Mouse (Mus musculus): ENCODE data around the gene Cldn18.

Gene Cldn18

DNA sequence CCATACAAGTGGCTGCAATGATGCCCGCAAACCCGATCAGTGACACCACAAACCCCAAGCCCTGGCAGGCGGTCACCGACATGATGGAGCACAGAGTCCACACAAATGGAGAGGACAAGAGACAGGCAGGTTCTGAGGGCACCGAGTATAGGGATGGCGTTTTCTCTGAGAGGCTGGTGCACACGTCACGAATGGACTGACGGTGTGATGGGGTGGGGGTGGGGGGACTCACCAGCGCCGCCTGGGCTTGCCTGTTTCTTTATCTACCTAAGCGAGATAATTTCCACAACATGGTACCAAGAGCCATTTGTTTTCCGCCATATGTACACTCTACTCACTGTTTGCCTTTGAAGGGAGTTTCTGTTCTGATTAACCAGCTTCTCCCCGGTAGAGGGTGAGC, at the start of gene Cldn18:
Gene Cldn18, minus strand, starts transcription at position 134 of the 400 bp plus-strand sequence.
- DNase-seq: no peak

DNA sequence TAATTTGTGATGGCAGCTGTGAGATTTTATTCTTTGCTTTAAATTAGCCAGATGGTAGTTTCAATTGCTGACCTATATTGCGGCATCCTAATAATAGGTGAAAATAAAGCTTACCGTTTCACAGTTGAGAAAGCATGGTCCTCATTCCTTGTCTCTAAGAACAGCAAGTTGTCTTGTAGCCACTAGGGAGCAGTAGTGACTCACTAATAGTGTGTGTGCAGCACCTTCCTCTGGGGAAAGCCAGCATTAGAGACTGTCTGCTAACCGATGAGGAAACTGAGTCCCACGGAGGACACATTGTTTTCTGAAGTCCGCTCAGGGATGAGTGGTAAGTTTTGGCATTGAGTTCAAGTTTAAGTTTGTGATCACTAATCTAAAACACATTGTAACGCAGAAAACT, 46.5 kb upstream of the Cldn18 start:
- DNase-seq: no peak

DNA sequence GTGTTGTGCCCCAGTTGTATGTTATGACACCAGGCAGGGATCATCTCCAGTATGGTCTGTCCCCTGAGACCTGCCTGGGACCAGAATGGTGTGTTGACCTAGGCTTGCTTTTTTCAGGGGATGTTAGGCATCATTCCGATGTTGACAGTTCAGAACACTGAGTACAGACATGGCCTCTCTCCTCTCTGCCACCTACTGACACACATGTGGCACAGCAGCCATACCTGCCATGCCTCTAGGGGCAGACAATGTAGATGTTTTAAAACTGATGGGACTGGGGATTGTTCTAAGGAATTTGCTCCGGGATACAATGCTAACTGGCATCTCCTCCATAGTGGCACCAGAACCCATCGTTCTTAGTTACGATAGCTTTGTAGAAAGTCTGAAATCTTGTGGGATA, 33.2 kb upstream of the Cldn18 start:
- no peak for DNase-seq

DNA sequence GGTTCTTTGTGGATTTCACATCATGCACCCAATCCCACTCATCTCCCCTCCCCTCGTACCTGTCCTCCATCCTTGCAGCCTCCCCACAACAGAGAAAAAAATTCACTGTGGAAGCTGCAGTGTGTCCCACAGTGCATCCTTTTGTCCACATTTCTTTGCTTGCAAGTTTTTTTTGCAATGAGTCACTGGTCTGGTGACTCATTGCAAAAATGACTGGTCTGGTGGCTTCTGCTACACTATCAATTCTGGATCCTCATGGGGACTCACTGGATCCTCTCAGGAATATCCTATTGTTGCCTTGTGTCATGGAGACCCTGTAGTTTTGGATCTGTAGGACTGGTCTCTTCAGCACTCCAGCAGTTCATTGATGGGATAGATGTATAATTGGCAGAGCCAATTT, 31.2 kb upstream of the Cldn18 start:
- no peak for DNase-seq

DNA sequence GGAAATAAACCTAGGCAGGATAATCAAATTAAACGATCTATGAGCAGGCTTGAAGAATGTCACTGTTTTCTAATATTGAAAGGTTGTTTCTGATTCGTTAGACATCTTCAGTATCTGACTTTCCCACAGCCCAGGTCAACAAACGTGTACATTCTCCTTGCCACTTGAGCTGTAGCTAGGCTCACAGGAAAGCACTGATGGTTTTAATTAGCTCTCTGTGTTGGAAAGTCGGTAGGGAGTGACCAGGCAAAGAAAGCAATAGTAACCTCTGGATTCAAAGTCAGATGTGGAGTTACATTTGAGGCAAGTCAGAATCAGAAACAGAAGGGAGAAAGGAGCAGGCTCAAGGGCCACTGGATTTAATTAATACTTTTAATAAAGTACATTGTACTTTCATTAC, 30.7 kb upstream of the Cldn18 start:
- no peak for DNase-seq

DNA sequence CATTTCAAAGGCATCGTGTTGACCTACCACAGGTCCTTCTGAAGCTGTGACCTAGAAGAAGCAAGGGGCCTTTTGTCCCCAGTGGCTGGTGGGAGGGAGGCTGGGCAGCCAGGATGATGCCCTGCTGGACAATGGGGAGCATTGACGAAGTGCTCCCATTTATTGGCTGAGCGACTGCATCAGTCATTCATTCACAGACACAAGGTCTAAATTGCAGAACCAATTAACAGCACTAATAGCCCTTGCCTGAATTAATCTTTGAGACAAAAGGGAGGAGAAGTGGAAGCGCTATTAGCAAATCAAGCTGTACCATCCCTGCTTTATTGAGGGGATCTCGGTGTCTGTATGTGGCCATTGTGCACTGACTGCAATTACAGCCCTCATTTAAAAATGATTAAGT, 27.5 kb upstream of the Cldn18 start:
- DNase-seq: no peak

DNA sequence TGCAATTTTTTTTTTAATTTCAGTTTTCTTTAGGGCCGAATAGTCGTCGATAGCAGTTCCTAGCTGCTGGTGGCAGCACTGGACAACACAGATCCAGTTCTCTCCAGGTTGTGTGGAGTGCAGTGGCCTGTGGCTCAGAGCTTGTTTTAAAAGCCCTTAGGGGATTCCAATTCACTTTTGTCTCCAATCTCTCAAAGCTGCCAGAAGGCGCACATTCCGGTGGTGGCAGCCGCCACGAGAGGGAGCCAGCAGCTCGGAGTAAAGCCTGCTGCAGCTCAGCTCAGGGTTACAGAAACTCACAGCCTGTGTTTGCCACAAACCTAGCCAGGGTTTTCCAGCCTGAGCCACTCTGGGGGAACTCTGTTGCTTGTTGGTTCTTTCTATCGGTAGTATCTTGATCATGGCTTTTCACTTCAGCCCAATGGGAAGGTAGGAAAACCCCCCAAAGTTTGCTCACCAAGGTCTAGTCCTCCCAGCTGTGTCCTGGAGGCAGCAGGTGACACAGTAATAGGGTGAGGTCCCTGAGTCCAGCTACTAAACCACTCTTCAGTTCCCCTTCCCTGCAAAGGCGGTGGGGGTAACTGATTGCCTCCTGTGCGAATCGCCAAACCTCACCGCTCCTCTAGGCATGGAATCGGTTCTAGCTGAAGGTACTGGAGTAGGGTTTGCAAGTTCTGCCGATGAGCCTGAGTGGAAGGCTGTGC, 13.0 kb upstream of the Cldn18 start:
- no peak for DNase-seq

DNA sequence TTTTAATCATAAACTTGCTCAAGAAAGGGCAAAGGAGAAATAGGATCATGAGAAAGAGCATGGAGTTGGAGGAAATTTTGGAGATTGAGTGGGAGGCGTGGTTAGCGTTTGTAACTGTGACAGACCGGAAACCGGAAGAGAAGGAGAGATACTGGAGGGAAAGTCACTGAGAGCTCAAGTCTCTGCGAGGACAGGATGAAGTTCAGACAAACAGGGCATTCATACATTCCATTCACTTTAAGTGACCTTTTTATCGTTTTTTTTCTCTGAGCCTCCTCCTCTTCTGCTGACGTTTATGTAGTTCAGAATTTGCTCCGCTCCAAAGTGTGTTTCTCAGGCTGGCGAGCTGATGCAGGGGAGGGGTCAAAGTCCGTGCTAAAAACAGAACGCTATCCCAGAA, 10.8 kb upstream of the Cldn18 start:
- no peak for DNase-seq

DNA sequence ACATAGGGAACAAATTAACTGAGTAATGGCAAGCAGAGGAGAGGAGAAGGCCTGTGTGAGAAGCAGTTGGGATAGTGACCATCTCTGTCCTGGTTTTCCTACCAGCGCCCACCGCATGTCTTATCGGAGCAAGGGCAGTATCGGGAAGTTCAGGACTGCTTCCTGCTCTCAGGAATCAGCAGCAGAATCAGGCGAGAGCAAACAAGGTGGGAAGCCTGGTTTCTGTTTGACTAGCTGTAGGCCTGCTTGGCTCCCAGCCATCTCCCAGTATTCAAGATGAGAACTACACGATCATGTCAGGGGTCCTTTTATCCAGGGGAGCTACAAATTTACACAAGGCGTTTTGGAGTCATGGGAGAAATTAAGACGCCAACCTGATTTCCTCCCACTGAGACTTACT, 8.2 kb upstream of the Cldn18 start:
- no peak for DNase-seq

DNA sequence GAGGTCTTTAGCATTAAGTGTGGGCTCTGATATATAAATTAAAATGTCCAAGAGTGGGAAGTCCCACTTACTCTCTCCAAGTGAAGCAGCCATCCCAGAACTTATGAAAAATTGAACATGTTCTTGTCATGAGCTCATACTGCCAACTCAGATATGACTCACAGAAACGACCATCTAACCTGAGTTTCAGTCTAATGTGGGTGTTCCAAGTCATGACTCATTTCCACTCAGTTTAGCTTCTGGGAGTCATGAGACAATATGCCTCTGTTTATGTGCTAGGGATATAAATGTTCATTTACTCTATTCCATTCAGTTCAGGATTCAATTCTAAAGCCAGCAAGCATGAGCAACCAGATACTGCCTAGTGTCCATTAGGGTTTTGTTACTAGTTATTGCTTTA, 2.9 kb upstream of the Cldn18 start:
- no peak for DNase-seq

DNA sequence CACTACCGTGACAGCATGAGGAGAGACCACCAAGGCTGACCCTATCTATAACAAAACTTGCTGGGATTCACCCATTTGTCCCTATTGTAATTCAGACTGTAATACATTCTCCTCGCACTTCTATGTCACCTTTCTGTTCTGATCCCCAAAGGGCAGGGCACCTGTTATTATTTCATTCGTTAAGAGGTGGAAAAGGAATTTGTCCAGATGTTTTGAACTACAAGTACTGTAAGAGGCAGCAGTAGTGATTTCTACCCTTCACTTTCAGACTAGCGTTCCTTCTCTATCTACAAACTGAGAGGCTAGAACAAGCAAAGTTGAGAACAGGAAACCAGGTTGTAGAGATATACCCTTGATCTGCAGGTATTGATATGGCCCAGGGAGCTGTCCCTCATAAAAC, 6.8 kb downstream of the Cldn18 start:
- DNase-seq: no peak

DNA sequence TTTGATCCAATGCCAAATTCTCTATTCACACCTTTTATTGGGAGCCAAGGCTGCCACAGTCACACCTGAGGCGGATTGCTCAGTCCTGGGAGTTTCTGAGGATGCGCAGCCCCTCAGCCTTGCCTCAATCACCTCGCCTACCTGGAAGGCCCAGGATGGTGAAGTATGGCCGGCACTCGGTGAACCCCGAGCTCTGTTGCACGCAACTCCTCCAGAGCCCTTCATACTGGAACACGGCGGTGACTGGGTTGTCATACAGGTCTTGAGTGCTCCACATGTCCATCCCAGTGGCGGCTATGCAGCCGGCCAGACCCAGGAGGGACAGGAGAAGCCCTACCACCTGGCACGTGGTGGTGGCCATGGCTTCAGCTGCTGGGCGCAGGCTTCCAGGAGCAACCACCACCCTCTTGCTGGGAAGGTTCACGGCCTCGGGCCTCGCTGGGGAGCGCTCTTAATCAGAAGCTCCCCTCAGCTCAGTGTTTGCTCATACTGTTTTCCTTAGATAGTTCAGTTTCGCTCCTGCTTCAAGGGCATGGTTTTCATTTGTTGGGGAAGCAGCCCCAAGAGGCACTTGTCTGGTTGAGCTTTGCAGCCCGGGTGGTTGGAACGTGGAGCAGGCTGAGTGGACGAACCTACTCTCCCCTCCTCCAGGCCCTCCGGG, 7.3 kb downstream of the Cldn18 start:
- no peak for DNase-seq

DNA sequence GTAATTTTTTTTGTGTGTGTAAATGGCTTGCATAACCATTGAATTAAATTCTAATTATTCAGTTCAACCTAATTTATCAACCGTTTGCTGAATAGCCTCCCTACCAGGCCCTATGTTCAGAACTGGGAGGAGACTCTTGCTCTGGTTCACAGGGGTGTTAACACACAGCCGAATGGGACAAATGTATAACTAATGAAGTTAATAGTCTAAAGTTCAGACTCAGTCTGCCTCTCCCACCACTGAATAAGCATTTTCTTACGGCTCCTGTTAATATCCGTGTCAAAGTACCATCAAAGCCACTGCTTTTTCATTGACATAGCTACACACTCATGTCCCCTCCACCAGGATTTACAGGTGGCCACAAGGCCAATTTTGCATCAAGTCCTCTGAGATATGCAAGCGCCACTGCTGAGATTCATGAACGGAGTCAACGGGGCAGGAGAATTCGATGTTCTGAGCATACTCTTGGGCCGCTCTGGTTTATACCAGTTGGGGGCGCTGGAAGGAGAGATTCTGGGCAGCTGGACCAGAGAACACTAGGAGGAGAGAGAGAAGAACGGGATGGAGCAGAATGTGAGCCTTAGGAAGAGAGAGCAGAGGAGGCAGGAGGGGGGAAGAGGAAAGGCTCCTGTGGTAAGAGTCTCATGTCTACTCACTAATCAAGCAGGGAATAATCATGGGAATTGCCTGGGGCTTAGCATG, 9.5 kb downstream of the Cldn18 start:
- no peak for DNase-seq

DNA sequence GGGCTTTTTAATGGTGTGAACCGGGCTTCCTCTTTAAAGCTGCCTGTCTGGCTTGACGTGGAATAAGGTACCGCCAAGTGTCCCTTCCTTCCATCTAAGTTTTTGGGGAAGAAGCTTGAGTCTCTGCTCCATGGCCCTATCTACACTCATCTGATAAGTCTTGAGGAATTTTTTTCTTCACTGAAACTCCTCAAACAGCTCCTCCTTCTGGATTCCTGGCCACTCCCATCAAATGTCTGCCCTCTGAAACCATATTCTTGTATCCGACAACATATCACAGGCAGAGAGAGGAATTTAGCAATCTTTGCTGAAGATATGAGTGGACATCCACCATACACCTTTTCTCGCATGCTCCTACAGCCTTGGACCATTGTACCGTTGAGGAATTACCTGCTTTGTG, 10.8 kb downstream of the Cldn18 start:
- no peak for DNase-seq

DNA sequence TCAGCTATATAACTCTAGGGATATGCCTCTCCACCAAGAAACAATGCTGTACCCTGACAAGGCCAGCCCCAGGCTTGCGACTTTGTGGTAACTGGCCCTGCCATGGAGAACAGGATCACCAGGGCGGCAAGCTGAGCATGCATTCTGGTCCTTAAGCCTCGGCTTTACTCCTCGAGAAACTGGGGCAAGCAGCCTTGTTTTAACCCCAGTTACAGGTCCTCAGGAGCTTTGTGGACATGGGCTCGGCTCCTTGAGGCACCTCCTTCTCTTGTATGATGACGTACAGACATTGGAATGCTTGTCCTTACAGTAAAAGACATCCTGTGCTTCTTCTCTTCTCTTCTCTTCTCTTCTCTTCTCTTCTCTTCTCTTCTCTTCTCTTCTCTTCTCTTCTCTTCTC, 13.4 kb downstream of the Cldn18 start:
- DNase-seq: no peak

DNA sequence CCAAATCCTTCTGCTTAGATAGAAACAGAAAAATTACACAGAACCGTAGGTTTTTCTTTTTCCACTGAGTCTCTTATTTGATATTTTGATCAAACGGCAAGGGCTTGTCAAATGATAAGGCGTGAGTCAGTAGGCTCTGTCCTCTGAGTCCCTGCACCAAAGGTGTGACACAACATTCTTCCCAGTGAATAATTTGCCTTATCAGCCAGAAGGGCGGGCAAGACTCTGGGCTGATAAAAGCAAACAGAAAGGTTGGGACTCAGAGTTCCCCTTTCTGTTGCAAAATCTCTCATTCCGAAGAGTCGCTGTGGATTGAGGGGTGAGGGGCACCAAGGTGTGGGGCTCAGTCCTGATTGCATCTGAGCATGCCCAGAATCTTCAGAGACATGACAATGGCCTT, 14.9 kb downstream of the Cldn18 start:
- no peak for DNase-seq

DNA sequence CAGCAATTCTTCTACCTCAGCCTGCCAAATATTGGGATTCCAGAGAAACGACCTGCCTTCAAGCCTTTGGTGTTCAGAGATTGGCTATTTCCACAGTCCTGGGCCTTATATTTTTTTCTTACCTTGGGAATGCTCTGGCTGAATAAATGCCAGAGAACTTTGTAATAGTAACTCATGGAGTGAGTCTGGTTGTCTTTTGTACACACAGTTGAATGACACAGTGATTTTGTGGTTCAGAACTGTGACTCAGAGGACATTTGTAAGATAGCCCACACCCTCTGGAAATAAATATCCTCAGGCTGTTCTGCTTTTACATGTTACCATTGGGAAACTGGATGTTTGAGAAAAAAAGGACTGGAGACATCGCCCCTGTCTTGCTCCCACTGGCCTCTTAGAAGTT, 15.9 kb downstream of the Cldn18 start:
- DNase-seq: no peak

DNA sequence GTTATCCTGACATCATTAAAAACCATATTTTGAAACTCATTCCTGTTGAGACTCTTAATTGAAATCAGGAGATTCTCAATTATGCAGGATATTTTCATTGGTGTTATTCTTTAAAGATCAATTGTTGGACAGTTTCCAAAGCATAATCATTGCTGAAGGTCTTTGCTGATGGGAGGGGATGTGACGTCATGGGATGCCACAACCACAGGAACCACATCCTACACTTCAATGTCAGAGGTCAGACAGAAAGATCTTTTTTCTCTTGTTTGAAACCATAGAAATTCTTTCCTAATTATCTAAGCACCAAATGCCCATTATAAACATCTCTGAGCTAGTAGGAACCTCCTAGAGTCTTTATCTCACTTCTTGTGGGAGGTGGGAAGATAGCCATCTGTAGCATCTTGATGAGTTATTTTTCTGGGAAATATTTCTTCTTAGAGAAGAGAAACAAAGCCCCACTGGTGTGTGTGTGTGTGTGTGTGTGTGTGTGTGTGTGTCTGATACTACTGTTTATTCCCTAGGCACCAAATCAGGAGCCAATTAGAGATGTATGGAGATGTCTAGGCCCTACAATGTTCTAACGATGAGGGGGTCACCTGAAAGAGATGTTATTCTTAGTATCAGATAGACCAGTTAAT, 17.2 kb downstream of the Cldn18 start:
- no peak for DNase-seq

DNA sequence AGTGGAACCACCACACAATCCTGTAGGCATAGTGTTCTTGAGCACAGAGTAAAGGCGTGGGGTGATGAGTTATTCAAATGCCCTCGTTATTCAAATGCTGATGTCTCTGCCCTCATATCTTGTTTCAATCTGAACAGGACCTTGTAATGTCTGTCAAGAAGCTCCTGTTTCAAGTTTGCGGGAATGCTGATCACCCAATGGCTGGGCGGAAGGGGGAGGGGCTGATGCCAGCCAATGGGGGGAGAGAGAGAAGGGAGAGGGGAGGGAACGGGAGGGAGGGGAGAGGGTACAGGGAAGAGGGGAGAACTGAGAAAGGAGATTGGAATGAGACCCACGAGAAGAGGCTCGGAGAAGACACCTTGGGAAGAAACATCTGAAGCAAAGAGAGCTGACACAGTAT, 22.1 kb downstream of the Cldn18 start:
- no peak for DNase-seq

DNA sequence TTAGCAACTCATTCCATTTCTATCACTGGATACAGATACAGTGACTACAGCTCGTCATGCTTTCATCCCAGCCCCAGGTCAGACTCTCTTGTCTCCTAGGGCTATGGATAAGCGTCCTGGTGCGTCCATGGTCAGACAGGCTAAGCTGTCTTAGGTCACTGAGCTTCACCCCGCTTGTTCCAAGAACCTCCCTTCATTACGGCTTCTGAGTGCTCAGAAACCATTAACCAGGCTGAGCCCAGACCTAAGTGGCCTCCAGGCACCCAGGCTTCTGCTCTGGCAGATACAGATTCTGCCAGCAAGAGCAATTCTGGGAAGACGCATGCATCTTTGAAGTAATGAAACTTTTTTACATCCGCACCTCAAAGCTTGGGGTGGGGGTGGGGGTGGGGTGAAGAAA, 26.7 kb downstream of the Cldn18 start:
- no peak for DNase-seq

DNA sequence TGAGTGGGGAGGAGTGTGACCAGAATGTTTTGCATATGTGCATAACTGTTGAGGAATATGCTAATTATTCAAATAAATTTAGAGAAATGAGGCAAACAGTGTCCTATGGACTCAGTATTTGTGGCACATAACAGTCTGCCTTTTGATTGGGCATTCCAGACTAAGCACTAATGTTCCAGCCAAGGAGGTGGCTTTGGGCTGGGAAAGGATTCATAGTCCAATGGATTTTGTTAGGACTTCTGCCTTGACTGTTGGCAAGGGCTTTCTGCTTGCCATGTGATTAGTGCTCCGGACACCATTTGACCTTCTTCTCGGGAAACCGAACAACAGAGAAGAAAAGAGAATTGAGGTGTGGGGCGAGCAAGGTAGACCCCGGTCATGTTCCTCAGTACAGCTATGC, 27.3 kb downstream of the Cldn18 start:
- DNase-seq: no peak

DNA sequence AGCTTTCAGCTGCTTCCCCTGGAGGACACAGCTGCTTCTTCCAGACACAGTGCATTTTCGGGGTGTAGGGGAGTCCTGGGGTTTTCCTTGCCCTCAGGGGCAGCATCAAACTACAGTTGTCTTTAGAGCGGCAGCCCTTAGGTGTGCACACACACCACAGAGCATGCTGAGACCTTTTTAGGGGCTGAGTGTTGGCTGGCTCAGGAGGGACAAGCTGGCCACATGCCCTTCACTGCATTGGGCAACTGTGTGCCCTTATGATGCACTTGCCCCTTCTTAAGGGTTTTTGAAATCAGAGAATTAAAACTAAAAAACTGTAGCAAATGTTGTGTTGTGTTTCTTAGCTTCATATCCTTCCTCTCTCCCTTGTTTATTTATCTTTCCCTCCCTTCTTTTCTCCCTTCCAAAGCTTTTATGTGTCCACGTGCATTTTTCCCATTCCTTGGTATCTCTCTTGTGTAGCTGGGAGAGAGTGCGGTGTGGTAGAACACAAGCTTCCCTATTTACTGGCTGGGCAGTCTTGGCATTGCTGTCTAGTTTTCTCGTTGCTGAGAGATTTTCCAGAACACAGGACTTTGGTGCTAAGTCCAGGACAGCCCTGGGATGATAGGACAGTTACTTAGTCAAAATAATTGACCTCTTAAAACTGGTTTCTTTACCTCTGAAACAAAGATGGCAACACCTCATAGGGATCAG, 31.4 kb downstream of the Cldn18 start:
- no peak for DNase-seq

DNA sequence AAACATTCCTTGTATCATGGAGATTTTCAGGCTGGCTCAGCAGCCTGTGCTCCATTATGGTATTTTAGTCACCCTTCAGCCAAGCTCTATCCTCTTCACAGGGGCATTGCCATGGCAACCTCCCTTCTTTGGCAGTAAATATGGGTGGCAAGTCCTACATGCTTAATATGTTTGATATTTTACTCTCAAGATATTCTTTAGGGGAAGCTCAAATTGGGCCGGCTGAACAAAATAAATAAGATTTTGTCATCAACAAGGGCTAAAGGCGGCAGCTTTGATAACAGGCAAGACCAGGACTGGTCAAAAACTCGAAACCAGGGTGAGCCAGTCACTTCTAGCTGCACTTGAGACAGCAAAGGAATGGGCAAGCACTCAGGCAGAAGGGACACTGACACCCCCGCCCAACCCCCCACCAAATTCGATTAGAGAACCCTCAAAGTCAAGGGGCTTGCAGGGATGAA, 32.0 kb downstream of the Cldn18 start:
- no peak for DNase-seq

Data from thymus, adult 18-20 months (tissue).